Mouse (Mus musculus) C2C12 (cell line): Measurements from ENCODE around the gene Asic2.

Experiments
- CEBPB ChIP-seq: IDR thresholded peaks from one replicate; pipeline ENCODE4 v1.6.1; 2011; ENCODE audit warnings: low read depth, mild to moderate bottlenecking, control low read depth, moderate library complexity
- CTCF ChIP-seq: IDR thresholded peaks from one replicate; pipeline ENCODE4 v1.5.1; 2011; ENCODE audit not compliant: control insufficient read depth, insufficient read depth, insufficient read length
- MYOD1 ChIP-seq: IDR thresholded peaks from one replicate; pipeline ENCODE4 v1.6.1; 2011; ENCODE audit warnings: low read depth; ENCODE audit not compliant: control insufficient read depth, insufficient read length
- USF1 ChIP-seq: IDR thresholded peaks from one replicate; pipeline ENCODE4 v1.6.1; 2011; ENCODE audit warnings: low read depth, mild to moderate bottlenecking, control low read depth, moderate library complexity

DNA sequence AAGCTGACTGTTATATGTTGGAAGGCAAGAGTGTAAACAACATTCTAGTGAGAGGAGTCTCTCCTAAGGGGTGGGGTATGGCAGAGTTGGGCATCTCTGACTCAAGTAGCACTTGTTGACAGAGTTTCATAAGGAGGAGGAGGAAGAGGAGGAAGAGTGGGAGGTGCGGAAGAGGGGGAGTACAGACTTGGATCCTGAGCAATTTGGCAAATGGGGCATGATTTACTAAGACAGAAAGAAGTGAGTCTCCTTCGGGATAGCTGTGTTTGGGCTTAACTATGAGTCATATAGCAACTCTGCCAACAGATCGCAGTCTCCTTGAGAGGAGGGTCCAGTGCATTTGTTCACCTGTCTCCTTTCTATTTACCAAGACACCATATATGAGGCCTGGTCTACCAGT is 549.1 kb downstream of the Asic2 start:
- TF ChIP-seq CTCF (no peak), MYOD1 (no peak), CEBPB (no peak), USF1 (no peak)
